Mouse (Mus musculus): Measurements from ENCODE around the gene Garem2. TPM values are rescaled to one million over a fixed set of nuclear protein-coding genes. Genes with fewer than 3 reads are reported as not detected.

Garem2 gene
- polyA plus RNA-seq, 1 experiment from 2014 or later = 0.52 TPM

DNA sequence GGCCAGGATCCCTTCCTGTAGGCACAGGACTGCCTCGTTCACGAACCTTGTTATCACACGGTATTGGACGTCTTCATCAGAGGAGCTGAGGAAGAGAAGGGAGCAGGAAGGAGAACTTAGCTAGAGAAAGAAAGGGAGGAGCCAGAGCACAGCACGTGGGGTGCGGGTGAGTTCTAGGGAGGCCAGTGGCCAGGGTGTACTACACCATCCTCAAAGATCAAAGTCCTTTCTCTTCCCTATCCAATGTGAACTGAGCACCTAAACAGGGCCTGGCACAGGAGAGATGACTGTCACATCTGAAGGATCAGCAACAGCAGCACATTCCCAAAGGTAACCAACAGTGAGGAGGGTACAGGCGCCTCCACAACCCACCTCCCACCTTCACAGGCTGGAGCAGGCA is 15.1 kb downstream of the Garem2 start:
- no peak overlapping the region for H3K4me3 ChIP-seq (ENCODE audit: low read length)
- H3K4me1 ChIP-seq (ENCODE audit: insufficient read depth, low read length) = no peaks in the 10 kb centered on the region; the same call in 1 of the 2 replicates
- H3K36me3 ChIP-seq (ENCODE audit: insufficient read depth, low read length) = peaks cover 60% of the 10 kb centered on the region
- 83% methylated on average over 7 of the region's 7 CpGs for WGBS
- ATAC-seq (ENCODE audit: low FRiP score, low TSS enrichment) = no peak
- H3K9ac ChIP-seq (replicated peaks; ENCODE audit: low read length) = no peak overlapping the region
- no peak overlapping the region for H3K4me2 ChIP-seq (replicated peaks; ENCODE audit: low read depth, low read length)
- no peaks in the 10 kb centered on the region for H3K27me3 ChIP-seq (ENCODE audit: insufficient read depth, low read length)
- H3K27ac ChIP-seq (ENCODE audit: low read length) = no peak overlapping the region
- no peaks in the 10 kb centered on the region for H3K9me3 ChIP-seq (ENCODE audit: low read length)

- no peak overlapping the region for H3K27ac ChIP-seq (ENCODE audit: low read length)
- H3K9me3 ChIP-seq (ENCODE audit: low read length) = no peaks in the 10 kb centered on the region
- no peak overlapping the region for H3K9ac ChIP-seq (replicated peaks; ENCODE audit: low read length)
- 93% methylated on average over 6 of the region's 6 CpGs for WGBS
- H3K4me1 ChIP-seq (ENCODE audit: insufficient read depth, low read length) = no peaks in the 10 kb centered on the region; the same call in 1 of the 2 replicates
- no peak overlapping the region for H3K4me3 ChIP-seq (ENCODE audit: low read length)
- no peaks in the 10 kb centered on the region for H3K27me3 ChIP-seq (ENCODE audit: insufficient read depth, low read length)
- ATAC-seq (ENCODE audit: low FRiP score, low TSS enrichment) = no peak
- peaks cover 74% of the 10 kb centered on the region for H3K36me3 ChIP-seq (ENCODE audit: insufficient read depth, low read length)
- no peak overlapping the region for H3K4me2 ChIP-seq (replicated peaks; ENCODE audit: low read depth, low read length)
These were observed 17.5 kb downstream of the Garem2 start for GRCm38 (mm10) chr5:30122481-30122880.

DNA sequence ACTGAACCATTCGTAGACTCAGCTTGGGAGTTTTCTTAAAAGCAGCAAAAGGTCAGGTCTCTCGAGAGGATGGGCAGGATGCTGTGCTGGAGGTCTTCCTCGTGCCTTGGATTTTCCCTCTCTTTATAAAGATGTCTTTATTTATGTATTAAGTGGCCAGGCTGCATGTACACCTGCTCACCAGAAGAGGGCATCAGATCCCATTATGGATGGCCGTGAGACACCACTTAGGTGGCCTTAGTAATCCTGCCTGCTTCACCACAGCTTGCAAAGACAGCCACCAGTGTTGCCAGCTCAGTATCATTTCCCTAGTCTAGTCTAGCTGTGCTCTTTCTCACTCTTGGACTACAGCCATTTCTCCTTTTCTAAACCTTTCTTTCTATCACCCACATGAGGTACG is 20.6 kb downstream of the Garem2 start:
- H3K9ac ChIP-seq (replicated peaks; ENCODE audit: low read length) = no peak overlapping the region
- 48% methylated on average over 5 of the region's 5 CpGs for WGBS
- H3K36me3 ChIP-seq (ENCODE audit: insufficient read depth, low read length) = peaks cover 86% of the 10 kb centered on the region
- H3K27me3 ChIP-seq (ENCODE audit: insufficient read depth, low read length) = no peaks in the 10 kb centered on the region
- no peak overlapping the region for H3K4me3 ChIP-seq (ENCODE audit: low read length)
- H3K4me1 ChIP-seq (ENCODE audit: insufficient read depth, low read length) = no peaks in the 10 kb centered on the region
- no peak overlapping the region for H3K4me2 ChIP-seq (replicated peaks; ENCODE audit: low read depth, low read length)
- no peak overlapping the region for H3K27ac ChIP-seq (ENCODE audit: low read length)
- no peak for ATAC-seq (ENCODE audit: low FRiP score, low TSS enrichment)
- H3K9me3 ChIP-seq (ENCODE audit: low read length) = no peaks in the 10 kb centered on the region

GRCm38 (mm10) chr5:30126756-30127155 is 21.8 kb downstream of the Garem2 start:
- no peaks in the 10 kb centered on the region for H3K9me3 ChIP-seq (ENCODE audit: low read length)
- 81% methylated on average over 7 of the region's 7 CpGs for WGBS
- no peak overlapping the region for H3K27ac ChIP-seq (ENCODE audit: low read length)
- no peak for ATAC-seq (ENCODE audit: low FRiP score, low TSS enrichment)
- peaks cover 81% of the 10 kb centered on the region for H3K36me3 ChIP-seq (ENCODE audit: insufficient read depth, low read length)
- no peak overlapping the region for H3K9ac ChIP-seq (replicated peaks; ENCODE audit: low read length)
- H3K4me1 ChIP-seq (ENCODE audit: insufficient read depth, low read length) = no peaks in the 10 kb centered on the region
- H3K27me3 ChIP-seq (ENCODE audit: insufficient read depth, low read length) = no peaks in the 10 kb centered on the region
- H3K4me2 ChIP-seq (replicated peaks; ENCODE audit: low read depth, low read length) = no peak overlapping the region
- H3K4me3 ChIP-seq (ENCODE audit: low read length) = no peak overlapping the region

GRCm38 (mm10) chr5:30127921-30128597 is 23.1 kb downstream of the Garem2 start:
- Histone ChIP-seq H3K36me3 (ENCODE audit: insufficient read depth, low read length) (peaks cover 79% of the 10 kb centered on the region), H3K27ac (ENCODE audit: low read length) (no peak overlapping the region), H3K9ac (replicated peaks; ENCODE audit: low read length) (no peak overlapping the region), H3K4me3 (ENCODE audit: low read length) (no peak overlapping the region), H3K27me3 (ENCODE audit: insufficient read depth, low read length) (no peaks in the 10 kb centered on the region), H3K4me1 (ENCODE audit: insufficient read depth, low read length) (no peaks in the 10 kb centered on the region), H3K4me2 (replicated peaks; ENCODE audit: low read depth, low read length) (no peak overlapping the region), H3K9me3 (ENCODE audit: low read length) (no peaks in the 10 kb centered on the region)
- WGBS = 91% methylated on average over 13 of the region's 13 CpGs
- ATAC-seq (ENCODE audit: low FRiP score, low TSS enrichment) = no peak

GRCm38 (mm10) chr5:30128680-30129079 is 23.7 kb downstream of the Garem2 start:
- H3K9ac ChIP-seq (replicated peaks; ENCODE audit: low read length) = no peak overlapping the region
- no peaks in the 10 kb centered on the region for H3K4me1 ChIP-seq (ENCODE audit: insufficient read depth, low read length)
- no peak overlapping the region for H3K27ac ChIP-seq (ENCODE audit: low read length)
- no peaks in the 10 kb centered on the region for H3K9me3 ChIP-seq (ENCODE audit: low read length)
- no peak overlapping the region for H3K4me3 ChIP-seq (ENCODE audit: low read length)
- H3K4me2 ChIP-seq (replicated peaks; ENCODE audit: low read depth, low read length) = no peak overlapping the region
- ATAC-seq (ENCODE audit: low FRiP score, low TSS enrichment) = no peak
- no peaks in the 10 kb centered on the region for H3K27me3 ChIP-seq (ENCODE audit: insufficient read depth, low read length)
- WGBS = 94% methylated on average over 6 of the region's 6 CpGs
- H3K36me3 ChIP-seq (ENCODE audit: insufficient read depth, low read length) = peaks cover 78% of the 10 kb centered on the region

GRCm38 (mm10) chr5:30131246-30131645 is 26.3 kb downstream of the Garem2 start:
- H3K27me3 ChIP-seq (ENCODE audit: insufficient read depth, low read length) = no peaks in the 10 kb centered on the region
- no peaks in the 10 kb centered on the region for H3K4me1 ChIP-seq (ENCODE audit: insufficient read depth, low read length)
- no peak overlapping the region for H3K27ac ChIP-seq (ENCODE audit: low read length)
- ATAC-seq (ENCODE audit: low FRiP score, low TSS enrichment) = no peak
- H3K9ac ChIP-seq (replicated peaks; ENCODE audit: low read length) = no peak overlapping the region
- H3K9me3 ChIP-seq (ENCODE audit: low read length) = no peaks in the 10 kb centered on the region
- peaks cover 62% of the 10 kb centered on the region for H3K36me3 ChIP-seq (ENCODE audit: insufficient read depth, low read length)
- 58% methylated on average over 4 of the region's 4 CpGs for WGBS
- H3K4me3 ChIP-seq (ENCODE audit: low read length) = no peak overlapping the region
- no peak overlapping the region for H3K4me2 ChIP-seq (replicated peaks; ENCODE audit: low read depth, low read length)

GRCm38 (mm10) chr5:30132173-30132572 is 27.2 kb downstream of the Garem2 start:
- no peak overlapping the region for H3K4me3 ChIP-seq (ENCODE audit: low read length)
- no peaks in the 10 kb centered on the region for H3K27me3 ChIP-seq (ENCODE audit: insufficient read depth, low read length)
- ATAC-seq (ENCODE audit: low FRiP score, low TSS enrichment) = no peak
- H3K4me2 ChIP-seq (replicated peaks; ENCODE audit: low read depth, low read length) = no peak overlapping the region
- no peak overlapping the region for H3K9ac ChIP-seq (replicated peaks; ENCODE audit: low read length)
- H3K27ac ChIP-seq (ENCODE audit: low read length) = no peak overlapping the region
- H3K4me1 ChIP-seq (ENCODE audit: insufficient read depth, low read length) = no peaks in the 10 kb centered on the region
- H3K36me3 ChIP-seq (ENCODE audit: insufficient read depth, low read length) = peaks cover 58% of the 10 kb centered on the region
- WGBS = 95% methylated on average over 2 of the region's 2 CpGs
- no peaks in the 10 kb centered on the region for H3K9me3 ChIP-seq (ENCODE audit: low read length)

DNA sequence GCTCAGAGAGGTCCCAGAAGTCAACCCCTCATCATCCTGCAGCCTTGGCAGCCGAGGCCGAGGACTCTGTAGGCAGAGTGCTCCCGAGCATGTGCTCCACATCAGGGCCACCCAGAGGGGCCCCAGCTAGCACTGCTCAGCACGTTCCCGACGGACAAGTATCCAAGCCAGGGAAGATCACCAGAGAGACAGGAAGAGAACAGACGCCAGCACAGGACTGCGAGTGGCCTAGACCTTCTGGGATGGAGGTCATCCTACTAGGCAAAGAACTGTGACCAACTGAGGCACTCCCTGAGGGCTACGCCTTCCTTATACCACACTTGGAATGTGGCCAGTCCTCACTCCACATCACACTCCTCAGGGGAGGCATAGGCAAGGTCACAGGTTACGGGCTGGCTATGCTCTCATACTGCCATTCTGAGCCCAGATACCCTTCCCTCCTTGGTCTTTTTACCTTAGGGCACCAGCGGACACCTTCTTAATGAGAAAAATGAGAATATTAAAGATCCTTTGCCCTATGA is 30.8 kb downstream of the Garem2 start:
- Histone ChIP-seq H3K36me3 (ENCODE audit: insufficient read depth, low read length) (peaks cover 41% of the 10 kb centered on the region), H3K4me3 (ENCODE audit: low read length) (no peak overlapping the region), H3K9ac (replicated peaks; ENCODE audit: low read length) (no peak overlapping the region), H3K4me2 (replicated peaks; ENCODE audit: low read depth, low read length) (no peak overlapping the region), H3K27me3 (ENCODE audit: insufficient read depth, low read length) (no peaks in the 10 kb centered on the region), H3K9me3 (ENCODE audit: low read length) (no peaks in the 10 kb centered on the region), H3K4me1 (ENCODE audit: insufficient read depth, low read length) (no peaks in the 10 kb centered on the region), H3K27ac (ENCODE audit: low read length) (no peak overlapping the region)
- no peak for ATAC-seq (ENCODE audit: low FRiP score, low TSS enrichment)
- 93% methylated on average over 11 of the region's 11 CpGs for WGBS

DNA sequence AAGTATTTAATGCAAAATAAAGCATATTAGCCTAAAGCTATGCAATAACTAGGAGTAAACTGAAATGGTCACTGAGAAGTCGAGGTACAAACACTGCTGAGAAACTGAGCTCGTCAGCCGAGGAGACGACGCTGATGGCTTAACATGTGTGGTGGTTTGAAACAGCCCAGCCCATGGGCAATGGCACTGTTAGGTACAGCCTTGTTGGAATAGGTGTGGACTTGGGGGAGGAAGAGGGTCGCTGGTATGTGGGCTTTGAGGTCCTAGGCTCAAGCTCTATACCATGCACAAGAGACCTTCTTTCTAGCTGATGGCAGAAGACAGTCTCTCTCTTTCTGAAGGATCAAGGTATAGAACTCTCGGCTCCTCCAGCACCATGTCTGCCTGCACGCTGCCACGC is 32.3 kb downstream of the Garem2 start:
- Histone ChIP-seq H3K9me3 (ENCODE audit: low read length) (no peaks in the 10 kb centered on the region), H3K9ac (replicated peaks; ENCODE audit: low read length) (no peak overlapping the region), H3K4me2 (replicated peaks; ENCODE audit: low read depth, low read length) (no peak overlapping the region), H3K4me3 (ENCODE audit: low read length) (no peak overlapping the region), H3K27ac (ENCODE audit: low read length) (no peak overlapping the region), H3K36me3 (ENCODE audit: insufficient read depth, low read length) (peaks cover 40% of the 10 kb centered on the region), H3K4me1 (ENCODE audit: insufficient read depth, low read length) (no peaks in the 10 kb centered on the region), H3K27me3 (ENCODE audit: insufficient read depth, low read length) (no peaks in the 10 kb centered on the region)
- no peak for ATAC-seq (ENCODE audit: low FRiP score, low TSS enrichment)
- 94% methylated on average over 9 of the region's 9 CpGs for WGBS
